12 mouse cellular contexts compared by ENCODE assay signal in the genomic region with DNA sequence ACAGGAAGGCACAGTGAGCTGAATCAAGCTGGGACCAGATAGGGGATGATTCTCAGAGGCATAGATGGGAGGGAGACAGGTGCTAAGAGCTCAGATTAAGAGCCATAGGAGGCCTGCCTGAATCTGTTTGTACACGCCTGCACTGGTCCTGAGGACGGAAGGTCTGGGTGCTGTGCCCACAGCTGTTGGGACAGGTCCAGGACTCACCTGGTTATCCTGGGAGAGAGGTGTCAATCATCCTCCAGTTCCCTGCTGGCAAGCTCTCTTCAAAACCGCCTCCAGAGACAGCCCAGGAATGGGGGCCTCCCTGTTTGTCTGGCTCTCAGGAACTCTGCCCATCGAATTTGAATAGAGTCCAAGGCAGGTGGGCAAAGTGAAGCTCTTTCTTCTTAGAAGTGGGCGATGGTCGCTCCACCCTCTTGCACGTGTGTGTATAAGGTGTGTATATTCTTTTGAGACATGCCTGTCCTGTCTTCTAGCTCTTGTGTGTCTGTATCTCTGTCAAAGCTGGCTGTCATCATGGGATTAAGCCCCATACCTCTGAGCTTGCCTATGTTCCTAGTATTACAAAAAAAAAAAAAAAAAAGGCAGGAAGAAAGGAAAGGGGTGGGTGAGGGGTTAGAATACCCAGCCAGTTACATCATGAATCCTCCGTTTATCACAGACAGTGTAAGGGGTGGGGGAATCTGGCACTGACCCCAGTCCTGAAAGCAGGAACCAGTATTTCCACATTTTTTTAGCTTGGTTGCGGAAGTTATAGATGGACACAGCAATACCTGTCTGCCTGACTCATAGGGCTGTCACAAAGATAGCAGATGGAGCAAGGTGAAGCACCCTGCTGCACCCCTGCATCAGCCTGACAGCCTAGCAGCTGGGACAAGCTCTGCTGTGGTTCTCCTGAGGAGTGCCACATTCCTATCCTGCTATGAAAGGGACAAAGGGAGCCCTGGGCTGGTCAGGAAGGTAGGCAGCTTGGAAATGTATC. TPM values are rescaled to one million over a fixed set of nuclear protein-coding genes. Genes with fewer than 3 reads are reported as not detected.
DNase-seq lines count a peak whose midpoint lies in the region; ATAC-seq and TF ChIP-seq lines count a peak whose summit lies in the region.
"Had no signal": no experiment of that assay in that cellular context is flagged by ENCODE, and none has a peak within 500 bp of the region (broad histone marks: within the 10 kb centered on the region; RNA-seq: fewer than 3 reads in every experiment).

No protein-coding gene starts in this region.

- no peak for DNase-seq in heart, adult 18-20 months
- DNase-seq in Muller cell, postnatal 12 days (ENCODE audit: inconsistent ontology term), result peak; percentile 61
- DNase-seq in lung, postnatal 25 days (ENCODE audit: low spot score), result peak; percentile 20
- DNase-seq in retina, postnatal 1 day, result no peak
- DNase-seq in cerebellum, postnatal 10 days, result no peak
- no peak for DNase-seq in layer of hippocampus, adult 2 months (ENCODE audit: low spot score in 2 of 2)
- DNase-seq: gastrocnemius, postnatal 36 days; liver, embryonic 13.5 days had no signal

- no peaks in the 10 kb centered on the region for H3K9me3 ChIP-seq in heart, embryonic 14.5 days (ENCODE audit: control insufficient read depth, low read length)
- H3K9me3 ChIP-seq in kidney, embryonic 16.5 days (ENCODE audit: low read length), result no peaks in the 10 kb centered on the region

- H3K4me1 ChIP-seq in heart, embryonic 14.5 days (ENCODE audit: control insufficient read depth in 2 of 2, insufficient read depth in 2 of 2, low read length in 2 of 2), result peaks cover 25 to 28% of the 10 kb centered on the region in 2 experiments
- H3K4me1 ChIP-seq in kidney, embryonic 16.5 days (ENCODE audit: insufficient read depth, low read length), result no peaks in the 10 kb centered on the region; the same call in 1 of the 2 replicates
- H3K4me1 ChIP-seq: liver, embryonic 13.5 days had no signal

- 31% methylated on average over 9 of the region's 9 CpGs for WGBS in heart, embryonic 14.5 days
- 69% methylated on average over 9 of the region's 9 CpGs for WGBS in kidney, embryonic 16.5 days

- TF ChIP-seq CTCF in layer of hippocampus, adult 2 months (conservative IDR thresholded peaks at IDR 0.05), result no peak

- no peak overlapping the region for H3K4me3 ChIP-seq in heart, embryonic 14.5 days (ENCODE audit: control insufficient read depth in 1 of 2, insufficient read depth in 1 of 2, low read depth in 1 of 2, low read length in 2 of 2)
- no peak overlapping the region for H3K4me3 ChIP-seq in kidney, embryonic 16.5 days (ENCODE audit: low read length)
- H3K4me3 ChIP-seq in layer of hippocampus, adult 2 months, result no peak overlapping the region
- H3K4me3 ChIP-seq: erythroblast, embryonic 14.5 days; liver, embryonic 13.5 days had no signal

- peak overlapping the region; percentile 44; the same call in 1 of the 2 replicates for H3K9ac ChIP-seq in heart, embryonic 14.5 days (ENCODE audit: low read length)
- H3K9ac ChIP-seq in kidney, embryonic 16.5 days (replicated peaks; ENCODE audit: low read length), result no peak overlapping the region
- H3K9ac ChIP-seq: liver, embryonic 13.5 days had no signal

- H3K36me3 ChIP-seq in heart, embryonic 14.5 days (ENCODE audit: control insufficient read depth, insufficient read depth, low read length), result no peaks in the 10 kb centered on the region
- H3K36me3 ChIP-seq in kidney, embryonic 16.5 days (ENCODE audit: insufficient read depth, low read length), result no peaks in the 10 kb centered on the region
- H3K36me3 ChIP-seq: liver, embryonic 13.5 days had no signal

- H3K4me2 ChIP-seq in heart, embryonic 14.5 days (ENCODE audit: low read length), result peak overlapping the region; percentile 41
- H3K4me2 ChIP-seq in kidney, embryonic 16.5 days (replicated peaks; ENCODE audit: low read depth, low read length), result no peak overlapping the region
- H3K4me2 ChIP-seq: liver, embryonic 13.5 days had no signal

- peak; percentile 70 for ATAC-seq in heart, embryonic 14.5 days (ENCODE audit: insufficient number of reproducible peaks, insufficient read depth, low FRiP score, low read depth)
- peak; percentile 54; the same call in 1 of the 2 replicates for ATAC-seq in kidney, embryonic 16.5 days (ENCODE audit: low FRiP score, low TSS enrichment)
- ATAC-seq: activated CD4-positive, CD25-positive, alpha-beta regulatory T cell, adult 4 months had no signal

- no peaks in the 10 kb centered on the region for H3K27me3 ChIP-seq in heart, embryonic 14.5 days (ENCODE audit: control insufficient read depth, insufficient read depth, low read length)
- H3K27me3 ChIP-seq in kidney, embryonic 16.5 days (ENCODE audit: insufficient read depth, low read length), result no peaks in the 10 kb centered on the region
- H3K27me3 ChIP-seq: liver, embryonic 13.5 days had no signal

- peak overlapping the region; percentile 58 to 70 for H3K27ac ChIP-seq in heart, embryonic 14.5 days (replicated peaks in 1 of 2; ENCODE audit: control insufficient read depth in 1 of 2, insufficient read depth in 1 of 2, low read depth in 2 of 2, low read length in 2 of 2)
- no peak overlapping the region for H3K27ac ChIP-seq in kidney, embryonic 16.5 days (ENCODE audit: low read length)
- no peak overlapping the region for H3K27ac ChIP-seq in layer of hippocampus, adult 2 months
- H3K27ac ChIP-seq: liver, embryonic 13.5 days had no signal

RNA-seq across cellular contexts. Expression of a gene that starts 31.1 kb away (rescaled TPM):
- 25.5 and 26.4 TPM in 2 replicates for polyA plus RNA-seq in heart, embryonic 14.5 days (2014; fragmentation: Nextera tagmentation; extraction: Ambion mirVana)
- 10 to 100 TPM; 57.6 to 60.4 TPM for total RNA-seq in heart, adult 18-20 months (2021)
- polyA plus RNA-seq in kidney, embryonic 16.5 days (2015; fragmentation: Nextera tagmentation; extraction: Ambion mirVana), result 21.3 and 21.9 TPM in 2 replicates
- 10 to 100 TPM; 11.8 to 15.8 TPM for total RNA-seq in layer of hippocampus, adult 2 months (2021)

Comparison
In these comparisons a context has a peak if more than half of its experiments do, and no peak if none do; other contexts are left out.
1. H3K27ac ChIP-seq: peak in heart, embryonic 14.5 days (2 of 2); none in kidney, embryonic 16.5 days (single experiment) and layer of hippocampus, adult 2 months (single experiment).
2. DNase-seq: peak in Muller cell, postnatal 12 days (single experiment) and lung, postnatal 25 days (single experiment); none in heart, adult 18-20 months (0 of 2), retina, postnatal 1 day (single experiment), cerebellum, postnatal 10 days (0 of 2) and layer of hippocampus, adult 2 months (0 of 2).